Mouse (Mus musculus): ENCODE measurements around the gene Dupd1.

Gene Dupd1

GRCm38 (mm10) chr14:21722021-21722698 lies 7.8 kb upstream of the Dupd1 start:
- DNase-seq, result no peak

DNA sequence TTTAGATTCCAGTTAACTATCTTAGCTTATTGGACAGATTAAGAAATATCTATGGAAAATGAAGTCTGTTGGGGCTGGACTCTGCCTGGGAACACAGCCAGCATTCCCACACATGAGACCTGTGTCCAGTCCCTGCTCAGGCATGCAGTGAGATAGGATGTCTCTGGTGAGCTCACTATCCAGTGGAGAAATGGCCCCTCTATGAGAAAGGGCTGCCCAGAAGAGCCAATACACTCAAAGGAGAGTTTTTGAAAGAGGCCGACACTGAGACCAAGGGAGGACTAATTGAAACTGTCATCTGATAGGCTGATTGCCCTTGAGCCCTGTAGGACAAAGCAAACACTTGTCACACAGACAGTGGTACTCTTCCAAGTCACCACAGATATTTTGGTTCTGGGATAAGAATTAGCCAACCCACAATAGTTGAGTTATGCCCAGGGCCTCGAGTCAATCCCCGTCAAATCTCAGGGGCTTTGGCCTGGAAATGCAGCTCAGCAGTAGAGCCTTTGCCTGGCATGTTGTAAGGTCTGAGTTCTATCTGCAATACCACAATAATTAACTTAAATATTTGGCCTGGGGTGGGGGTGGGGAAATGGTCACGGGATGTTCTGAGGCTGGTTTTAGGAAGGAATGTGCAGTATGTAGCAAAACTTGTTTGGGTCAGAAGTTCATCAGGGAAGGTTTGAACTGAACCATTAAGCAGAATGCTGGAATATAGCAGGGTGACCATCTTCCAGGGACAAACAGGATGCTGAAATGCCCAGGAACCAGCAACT lies 6.2 kb upstream of the Dupd1 start:
- DNase-seq, result no peak

- DNase-seq, result no peak
These were observed 5.4 kb upstream of the Dupd1 start for GRCm38 (mm10) chr14:21719646-21720383.

DNA sequence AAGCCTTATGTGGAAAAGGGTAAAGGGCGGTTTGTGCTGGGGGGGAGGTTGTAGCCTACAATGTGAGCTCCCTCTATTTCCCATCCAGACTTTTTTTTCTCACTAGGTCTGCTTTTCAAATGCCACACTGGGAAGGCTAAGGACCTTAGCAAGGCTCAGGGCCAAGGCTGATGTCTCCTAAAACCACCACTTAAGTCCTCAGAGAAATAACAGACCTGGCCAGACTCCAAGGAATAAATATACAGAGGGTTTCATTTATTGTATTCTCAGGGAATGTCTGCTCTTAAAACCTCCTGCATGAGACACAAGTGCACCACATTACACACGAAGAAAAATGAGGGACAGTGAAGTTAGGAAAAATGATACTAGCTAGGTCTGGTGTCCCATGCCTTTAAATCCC lies 3.1 kb downstream of the Dupd1 start:
- DNase-seq, result no peak

GRCm38 (mm10) chr14:21709545-21709944 lies 4.8 kb downstream of the Dupd1 start:
- no peak for DNase-seq

- no peak for DNase-seq
These were observed 7.4 kb downstream of the Dupd1 start for GRCm38 (mm10) chr14:21706759-21707571.

DNA sequence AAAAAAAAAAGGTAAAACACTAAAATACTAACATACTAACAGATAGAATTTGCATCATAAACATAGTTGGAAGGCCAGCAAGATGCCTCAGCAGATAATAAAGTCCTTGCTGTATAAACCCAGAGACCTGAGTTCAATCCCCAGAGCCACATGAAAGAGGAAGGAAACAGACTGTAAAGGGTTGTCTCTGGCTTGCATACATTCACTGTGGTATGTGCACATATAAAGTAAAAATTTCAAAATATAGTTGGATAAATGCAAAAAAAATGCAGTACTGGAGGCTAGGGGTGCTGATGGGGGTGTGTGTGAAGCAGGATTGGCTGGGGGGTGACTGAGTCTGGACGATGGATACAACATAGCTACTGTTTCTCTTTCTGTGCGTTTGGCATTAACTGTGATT lies 8.9 kb downstream of the Dupd1 start:
- no peak for DNase-seq

DNA sequence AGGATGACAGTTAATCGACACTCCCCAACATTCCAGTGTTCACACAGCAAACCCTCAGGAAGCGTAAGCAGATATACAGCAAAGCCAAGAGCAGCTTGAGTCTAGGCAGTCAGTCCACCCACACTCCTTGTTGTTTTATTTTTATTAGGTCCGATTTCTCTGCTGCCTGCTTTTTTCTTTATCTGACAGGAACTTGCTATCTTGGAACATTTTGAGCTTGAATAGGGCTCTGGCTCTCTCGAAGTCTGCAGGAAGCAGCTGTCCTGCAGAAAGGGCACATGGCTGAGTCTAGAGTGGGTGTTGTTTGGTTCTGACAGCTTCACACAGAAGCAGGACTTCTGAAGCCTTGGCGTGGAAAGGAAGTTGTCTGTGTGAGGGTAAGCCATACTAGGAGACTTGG lies 11.1 kb downstream of the Dupd1 start:
- DNase-seq, result no peak

- DNase-seq, result no peak
These were observed 11.7 kb downstream of the Dupd1 start for GRCm38 (mm10) chr14:21702691-21703090.

GRCm38 (mm10) chr14:21696186-21696830 lies 18.1 kb downstream of the Dupd1 start:
- DNase-seq, result no peak

DNA sequence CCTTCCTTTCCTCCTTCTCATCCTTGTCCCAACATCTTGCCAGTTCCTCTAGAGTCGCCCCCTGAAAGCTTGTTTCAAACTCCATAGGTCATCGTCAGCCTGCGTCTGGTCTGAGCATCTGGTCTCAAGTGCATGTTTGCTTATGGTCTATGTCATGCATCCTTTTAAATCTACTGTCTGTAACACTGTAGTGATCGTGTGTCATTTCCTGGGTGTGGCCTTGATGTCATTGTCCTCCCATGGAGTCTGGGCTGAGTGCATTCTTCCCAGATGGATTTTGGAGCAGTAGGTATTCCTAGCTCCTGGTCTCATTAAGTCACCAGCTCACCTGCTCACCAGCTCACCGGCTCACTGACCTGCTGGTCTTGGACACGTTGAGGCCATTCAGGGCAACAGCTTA lies 19.4 kb downstream of the Dupd1 start:
- no peak for DNase-seq

GRCm38 (mm10) chr14:21691070-21691469 lies 23.3 kb downstream of the Dupd1 start:
- no peak for DNase-seq

- DNase-seq, result no peak
These were observed 27.7 kb downstream of the Dupd1 start for GRCm38 (mm10) chr14:21686376-21687279.

DNA sequence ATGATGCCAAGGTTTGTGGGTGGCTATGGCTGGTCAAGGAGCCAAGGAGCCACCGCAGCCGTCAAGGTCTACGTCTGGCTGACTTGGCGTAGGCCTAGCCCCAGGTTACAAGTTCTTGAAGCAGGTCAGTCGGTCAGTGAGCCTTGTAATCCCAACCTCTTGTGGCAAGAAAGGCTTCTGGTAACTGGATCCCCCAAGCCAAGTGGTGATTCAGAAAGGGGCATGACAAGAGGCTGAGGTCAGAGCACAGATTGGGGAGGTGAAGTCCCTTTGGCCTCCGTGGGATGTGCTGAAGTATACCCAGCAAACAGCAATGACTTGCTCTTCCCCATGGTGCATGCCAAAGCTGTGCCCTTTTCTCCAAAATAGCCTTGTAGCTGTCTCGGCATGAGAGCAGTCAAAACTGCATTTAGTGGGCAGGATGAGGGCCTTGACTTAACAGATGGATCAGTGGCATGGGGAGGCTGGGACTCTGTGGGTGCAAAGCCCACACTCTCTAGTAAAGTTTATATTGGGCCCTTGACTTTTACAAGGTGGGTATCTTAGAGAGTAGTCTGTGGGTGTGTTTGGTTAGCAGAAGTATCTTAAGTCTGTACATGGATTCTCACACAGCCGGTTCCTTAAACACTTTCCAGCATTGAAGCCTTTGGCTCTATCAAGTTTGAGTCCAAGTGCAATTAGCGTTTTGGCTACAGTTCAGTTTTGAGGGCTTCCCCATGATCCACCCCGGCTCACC lies 28.8 kb downstream of the Dupd1 start:
- no peak for DNase-seq

DNA sequence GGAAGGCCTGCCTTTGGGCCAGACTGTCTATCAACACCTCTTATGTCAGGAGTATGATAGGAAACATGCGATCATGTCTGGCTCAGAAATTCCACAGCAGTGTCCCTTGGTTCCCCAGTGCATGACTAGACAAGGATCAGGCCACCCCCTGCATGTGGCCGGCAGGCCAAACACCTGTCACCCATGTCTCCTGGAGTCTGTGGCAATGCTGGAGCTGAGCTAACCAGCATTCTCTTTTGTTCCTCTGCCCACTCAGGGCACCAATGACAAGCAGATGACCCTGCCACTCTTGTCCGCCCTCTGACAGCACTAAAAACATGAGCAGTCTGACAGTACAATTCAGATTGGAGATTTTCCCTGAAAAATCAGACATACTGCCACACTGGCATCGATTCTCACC lies 30.5 kb downstream of the Dupd1 start:
- DNase-seq, result no peak

DNA sequence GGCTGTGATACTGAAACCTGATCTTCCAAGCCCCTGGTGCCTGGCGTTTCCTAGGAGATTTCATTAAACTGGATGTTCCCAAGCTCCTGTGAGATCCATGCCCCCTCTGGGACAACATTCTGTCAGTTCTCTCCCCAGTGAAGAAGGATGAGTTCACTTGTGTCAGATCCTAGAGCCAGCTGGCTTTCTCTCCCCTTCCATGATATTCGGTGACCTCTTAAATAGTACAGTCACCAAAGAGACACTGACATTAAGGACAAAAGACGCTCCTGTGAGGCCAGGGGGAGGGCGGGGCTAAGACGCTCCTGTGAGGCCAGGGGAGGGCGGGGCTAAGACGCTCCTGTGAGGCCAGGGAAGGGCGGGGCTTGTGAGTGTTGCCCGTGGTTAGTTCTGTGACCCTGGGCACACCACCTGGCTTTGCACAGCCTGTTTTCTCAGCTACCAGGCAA lies 31.7 kb downstream of the Dupd1 start:
- DNase-seq, result peak; percentile 52 to 62

- DNase-seq, result no peak
These were observed 34.7 kb downstream of the Dupd1 start for GRCm38 (mm10) chr14:21679631-21680201.

GRCm38 (mm10) chr14:21678509-21679285 lies 35.7 kb downstream of the Dupd1 start:
- no peak for DNase-seq

GRCm38 (mm10) chr14:21676223-21676622 lies 38.2 kb downstream of the Dupd1 start:
- no peak for DNase-seq

Measured in thymus, adult 18-20 months (tissue).